Mouse (Mus musculus) neural tube, embryonic 15.5 days (tissue): Measurements from ENCODE around the gene Top1. TPM values are rescaled to one million over a fixed set of nuclear protein-coding genes. Genes with fewer than 3 reads are reported as not detected.

Source experiments
- ATAC-seq: fragments of 200-750 bp; cut with Nextera tagmentation; 2 replicates; pipeline ENCODE4 v1.8.0; 2017; ENCODE audit warnings: mild to moderate bottlenecking, moderate TSS enrichment, moderate library complexity; ENCODE audit not compliant: low FRiP score
- H3K27ac ChIP-seq: fragments of 300-500 bp; sonication (generic); replicated peaks from 2 replicates; pipeline ENCODE4 v1.5.1; 2015; ENCODE audit warnings: mild to moderate bottlenecking, inconsistent platforms
- H3K27me3 ChIP-seq: fragments of 300-500 bp; sonication (generic); replicated peaks from 2 replicates; pipeline ENCODE4 v1.6.1; 2015; ENCODE audit warnings: inconsistent platforms
- H3K36me3 ChIP-seq: fragments of 300-500 bp; sonication (generic); 2 replicates; pipeline ENCODE4 v1.6.1; 2015; ENCODE audit warnings: inconsistent platforms
- H3K4me1 ChIP-seq: fragments of 300-500 bp; sonication (generic); 2 replicates; pipeline ENCODE4 v1.6.1; 2015; ENCODE audit warnings: inconsistent platforms
- H3K4me2 ChIP-seq: fragments of 300-500 bp; sonication (generic); 2 replicates; pipeline ENCODE4 v1.6.1; 2015; ENCODE audit warnings: inconsistent platforms, mild to moderate bottlenecking, moderate library complexity
- H3K4me3 ChIP-seq: fragments of 300-500 bp; sonication (generic); replicated peaks from 2 replicates; pipeline ENCODE4 v1.5.1; 2015; ENCODE audit warnings: mild to moderate bottlenecking, inconsistent platforms
- H3K9ac ChIP-seq: fragments of 300-500 bp; sonication (generic); replicated peaks from 2 replicates; pipeline ENCODE4 v1.6.1; 2015; ENCODE audit warnings: mild to moderate bottlenecking, inconsistent platforms
- H3K9me3 ChIP-seq: fragments of 300-500 bp; sonication (generic); replicated peaks from 2 replicates; pipeline ENCODE4 v1.6.1; 2016; ENCODE audit warnings: inconsistent platforms
- WGBS: fragments of 180-500 bp; shearing (Covaris S2); methylation state at CpG from one replicate; pipeline ENCODE4 v1.1.7; 2015; ENCODE audit warnings: mixed read lengths; 5-methylcytosine and 5-hydroxymethylcytosine counted together
- polyA plus RNA-seq: library from polyadenylated mRNA; unstranded; fragments of >200 nt; fragmentation: Nextera tagmentation; extraction: Ambion mirVana; gene quantifications from 2 replicates; pipeline ENCODE4 v1.2.1, GENCODE M21; 2015

Top1 gene
- polyA plus RNA-seq, 1 experiment from 2014 or later, result 65.2 TPM

DNA sequence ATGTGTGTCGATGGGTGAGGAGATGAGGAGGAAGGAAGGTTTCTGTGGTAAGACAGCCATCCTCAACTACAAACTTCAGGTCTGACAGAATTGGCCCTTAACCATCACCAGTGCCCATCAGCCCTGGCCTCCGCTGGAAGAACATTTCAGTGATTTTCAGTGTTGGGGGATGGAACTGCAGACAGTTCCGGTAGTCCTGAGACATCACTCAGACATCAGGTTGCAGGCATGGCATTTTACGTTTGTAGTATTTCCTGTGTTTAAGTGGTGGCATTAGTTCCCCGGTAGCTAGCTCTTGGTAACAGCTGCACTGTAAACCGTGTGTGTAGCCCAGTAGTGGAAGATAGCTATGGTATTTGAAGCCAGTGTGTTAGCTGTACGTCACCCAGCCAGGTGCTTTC, 87.4 kb downstream of the Top1 start:
- H3K9ac ChIP-seq, result peak overlapping the region; percentile 100
- ATAC-seq, result no peak
- H3K4me3 ChIP-seq, result peak overlapping the region; percentile 84
- 55% methylated on average over 7 of the region's 7 CpGs for WGBS
- no peaks in the 10 kb centered on the region for H3K27me3 ChIP-seq
- H3K9me3 ChIP-seq, result no peaks in the 10 kb centered on the region
- peaks cover 18% of the 10 kb centered on the region for H3K36me3 ChIP-seq
- peak overlapping the region; percentile 94 for H3K4me2 ChIP-seq
- H3K27ac ChIP-seq, result no peak overlapping the region
- peaks cover 68% of the 10 kb centered on the region for H3K4me1 ChIP-seq

DNA sequence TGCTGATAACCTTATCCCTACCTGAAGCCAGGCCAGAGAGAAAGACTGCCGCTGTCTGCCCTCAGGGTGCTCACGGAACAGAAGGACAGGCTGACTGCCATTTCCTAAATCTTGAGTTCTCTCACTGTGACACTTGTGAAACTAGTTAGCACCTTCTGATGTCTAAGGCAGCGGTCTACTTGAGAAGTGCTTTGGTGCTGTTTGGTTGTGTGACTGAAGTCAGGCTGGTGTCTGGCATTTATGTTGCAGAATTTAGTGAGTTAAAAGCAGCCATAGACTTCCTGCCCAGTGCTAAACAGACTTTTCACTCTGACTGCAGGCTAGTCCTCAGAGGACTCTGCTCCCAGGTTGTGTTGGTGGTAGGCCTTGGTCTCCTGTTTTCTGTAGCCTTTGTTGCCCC, 88.6 kb downstream of the Top1 start:
- Histone ChIP-seq H3K4me2 (peak overlapping the region; percentile 94), H3K27me3 (no peaks in the 10 kb centered on the region), H3K9ac (peak overlapping the region; percentile 11; the same call in 1 of the 2 replicates), H3K4me1 (peaks cover 78% of the 10 kb centered on the region), H3K36me3 (peaks cover 18% of the 10 kb centered on the region), H3K4me3 (no peak overlapping the region; the same call in 1 of the 2 replicates), H3K27ac (no peak overlapping the region), H3K9me3 (no peaks in the 10 kb centered on the region)
- no peak for ATAC-seq
- WGBS, result 92% methylated on average over 3 of the region's 3 CpGs

DNA sequence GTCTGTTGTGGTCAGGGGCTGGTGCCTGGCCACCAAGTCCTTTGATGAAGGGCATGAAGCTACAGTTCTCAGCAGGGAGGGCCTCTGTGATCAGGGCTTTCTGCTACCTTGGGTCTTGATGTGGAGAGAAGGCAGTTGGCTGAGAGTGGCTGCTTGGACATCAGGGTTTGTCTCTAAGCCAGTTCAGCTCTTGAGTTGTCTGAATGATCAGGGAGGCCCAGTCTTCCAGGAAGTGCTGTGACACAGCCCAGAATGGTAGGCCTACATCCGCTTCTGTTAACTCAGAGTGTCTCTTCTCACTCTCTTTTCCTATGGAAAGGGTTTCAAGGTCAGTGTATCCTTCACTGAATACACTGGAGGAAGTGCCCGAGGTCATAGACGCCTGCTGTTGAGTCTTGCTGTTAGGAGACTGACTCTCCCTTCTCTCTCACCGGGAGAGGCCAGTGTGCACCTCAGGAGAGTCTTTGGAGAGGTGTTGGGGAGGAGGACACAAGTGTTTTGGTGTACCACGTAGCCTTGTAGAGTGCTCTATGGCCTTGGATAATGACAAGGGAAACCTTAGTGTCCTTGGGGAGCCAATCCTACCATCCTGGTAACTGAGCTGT, 90.1 kb downstream of the Top1 start:
- Histone ChIP-seq H3K36me3 (peaks cover 18% of the 10 kb centered on the region), H3K4me1 (peaks cover 80% of the 10 kb centered on the region), H3K9me3 (no peaks in the 10 kb centered on the region), H3K4me3 (no peak overlapping the region), H3K4me2 (no peak overlapping the region), H3K9ac (no peak overlapping the region), H3K27me3 (no peaks in the 10 kb centered on the region), H3K27ac (no peak overlapping the region)
- no peak for ATAC-seq
- 92% methylated on average over 5 of the region's 5 CpGs for WGBS

DNA sequence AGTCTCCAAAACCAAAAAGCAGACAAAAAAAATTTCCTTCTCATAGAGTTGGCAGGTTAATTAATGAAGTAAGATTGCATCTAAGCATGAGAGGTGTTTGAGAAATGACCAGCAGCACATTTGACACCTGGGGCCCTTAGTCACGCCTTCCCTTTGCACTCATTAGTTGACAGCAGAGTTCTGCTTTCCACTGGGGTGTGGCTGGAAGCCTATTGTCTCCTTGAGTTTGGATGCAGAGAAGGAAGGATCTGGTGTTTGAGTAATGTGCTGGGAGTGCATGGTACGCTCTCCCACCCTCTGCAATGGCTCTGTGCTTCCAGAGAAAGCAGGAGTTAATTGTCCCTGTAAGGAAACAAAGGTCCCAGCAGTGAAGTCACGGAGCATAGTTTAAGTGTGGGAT, 90.8 kb downstream of the Top1 start:
- Histone ChIP-seq H3K4me3 (no peak overlapping the region), H3K27me3 (no peaks in the 10 kb centered on the region), H3K27ac (no peak overlapping the region), H3K4me2 (no peak overlapping the region), H3K4me1 (peaks cover 85% of the 10 kb centered on the region), H3K9ac (no peak overlapping the region), H3K36me3 (peaks cover 18% of the 10 kb centered on the region), H3K9me3 (no peaks in the 10 kb centered on the region)
- 95% methylated on average over 3 of the region's 3 CpGs for WGBS
- ATAC-seq, result no peak

DNA sequence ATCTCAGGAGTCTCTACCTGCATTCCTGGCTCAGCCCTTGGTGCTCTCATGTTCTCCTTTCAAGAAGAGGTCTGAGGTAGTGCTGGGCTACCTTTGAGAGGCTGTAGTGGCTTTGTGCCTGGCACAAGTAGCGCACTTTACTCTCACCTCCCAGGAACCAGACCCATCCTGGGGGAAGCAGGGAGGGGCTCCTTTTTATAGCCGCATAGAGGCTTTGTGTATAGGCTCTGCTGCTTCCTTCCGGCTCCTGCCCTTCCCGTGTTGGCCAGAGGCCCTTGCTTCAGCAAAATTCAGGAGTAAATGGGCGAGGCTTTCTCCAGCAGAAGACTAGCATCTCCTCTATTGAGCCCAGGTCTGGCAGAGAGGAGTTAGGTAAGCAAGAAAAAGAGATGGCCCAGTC, 92.7 kb downstream of the Top1 start:
- Histone ChIP-seq H3K4me3 (no peak overlapping the region), H3K9me3 (no peaks in the 10 kb centered on the region), H3K27me3 (no peaks in the 10 kb centered on the region), H3K4me2 (no peak overlapping the region), H3K4me1 (peaks cover 89% of the 10 kb centered on the region), H3K36me3 (peaks cover 18% of the 10 kb centered on the region), H3K27ac (peak overlapping the region; percentile 60; the same call in 1 of the 2 replicates), H3K9ac (no peak overlapping the region)
- WGBS, result 49% methylated on average over 5 of the region's 5 CpGs
- no peak for ATAC-seq

DNA sequence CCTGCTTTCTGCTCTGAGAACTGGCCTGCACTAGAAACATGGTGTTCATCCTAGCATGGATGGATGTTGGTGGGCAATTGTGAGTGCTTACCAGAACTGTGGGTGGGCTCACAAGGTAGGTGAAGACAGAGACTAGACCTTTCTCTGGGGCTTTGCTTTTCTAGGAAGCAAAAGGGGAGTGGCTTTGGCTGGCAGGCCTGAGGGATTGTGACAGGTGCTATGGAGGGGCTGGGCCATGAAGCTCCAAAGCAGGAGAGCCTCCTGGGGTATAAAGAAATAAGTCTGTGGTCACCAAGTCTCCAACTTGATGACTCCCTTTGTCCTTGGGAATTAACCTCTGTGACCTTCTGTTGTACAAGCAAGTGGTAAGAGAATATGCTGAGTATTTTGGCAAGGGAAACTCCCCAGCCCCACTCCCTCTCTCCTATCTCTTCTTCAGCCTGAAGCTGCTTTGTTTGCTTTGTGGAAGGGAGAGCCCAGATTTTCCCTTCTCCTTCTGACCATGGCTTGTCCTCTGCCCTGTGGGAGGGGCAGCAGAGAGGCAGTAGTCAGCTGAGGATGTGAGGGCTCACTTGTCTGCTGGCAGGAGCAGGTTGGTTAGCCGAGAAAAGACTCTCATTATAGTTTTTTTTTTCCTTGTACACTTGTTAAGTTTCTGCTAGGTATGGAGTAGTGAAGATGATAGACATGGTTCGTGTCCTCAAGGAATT, 94.1 kb downstream of the Top1 start:
- no peak overlapping the region for H3K4me3 ChIP-seq
- 59% methylated on average over 2 of the region's 2 CpGs for WGBS
- no peaks in the 10 kb centered on the region for H3K9me3 ChIP-seq
- H3K4me1 ChIP-seq, result peaks cover 87% of the 10 kb centered on the region
- H3K27me3 ChIP-seq, result no peaks in the 10 kb centered on the region
- no peak overlapping the region for H3K27ac ChIP-seq
- H3K4me2 ChIP-seq, result no peak overlapping the region
- H3K36me3 ChIP-seq, result peaks cover 18% of the 10 kb centered on the region
- ATAC-seq, result no peak
- H3K9ac ChIP-seq, result no peak overlapping the region

DNA sequence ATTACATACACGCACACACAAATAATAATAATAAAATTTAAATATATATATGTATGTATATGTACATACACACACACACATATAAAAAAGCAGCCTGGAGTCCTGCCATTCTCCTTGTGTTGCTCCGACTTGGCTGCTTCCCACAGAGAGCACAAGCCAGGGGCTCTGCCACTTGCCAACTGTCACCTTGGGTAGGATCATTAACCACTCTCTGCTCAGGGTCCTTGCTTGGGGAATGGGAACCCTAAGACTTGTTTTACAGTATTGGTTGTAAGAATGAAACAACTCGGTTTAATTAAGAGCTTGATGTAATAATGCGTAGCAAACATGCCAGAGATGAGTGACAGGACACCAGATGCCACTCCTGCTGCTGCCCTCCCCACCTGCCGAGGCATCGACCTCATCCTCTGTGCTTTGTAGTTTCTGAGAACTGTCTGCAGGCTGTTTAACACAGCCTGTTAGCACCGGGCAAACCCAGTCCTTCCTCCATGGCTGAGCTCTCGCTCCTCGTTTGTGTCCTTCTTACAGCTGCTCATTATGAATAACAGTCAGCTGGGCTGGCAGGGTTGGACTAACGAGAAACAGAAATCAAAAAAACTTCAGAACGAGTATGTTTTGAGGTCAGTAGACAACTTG, 95.0 kb downstream of the Top1 start:
- Histone ChIP-seq H3K9ac (no peak overlapping the region), H3K4me1 (peaks cover 87% of the 10 kb centered on the region), H3K36me3 (peaks cover 16% of the 10 kb centered on the region), H3K27me3 (no peaks in the 10 kb centered on the region), H3K4me3 (no peak overlapping the region), H3K4me2 (no peak overlapping the region), H3K27ac (0 out of 2 replicates have a peak overlapping the region, but pooled peaks have one; percentile 19), H3K9me3 (no peaks in the 10 kb centered on the region)
- ATAC-seq, result no peak
- whole genome bisulfite sequencing, result 55% methylated on average over 11 of the region's 11 CpGs

DNA sequence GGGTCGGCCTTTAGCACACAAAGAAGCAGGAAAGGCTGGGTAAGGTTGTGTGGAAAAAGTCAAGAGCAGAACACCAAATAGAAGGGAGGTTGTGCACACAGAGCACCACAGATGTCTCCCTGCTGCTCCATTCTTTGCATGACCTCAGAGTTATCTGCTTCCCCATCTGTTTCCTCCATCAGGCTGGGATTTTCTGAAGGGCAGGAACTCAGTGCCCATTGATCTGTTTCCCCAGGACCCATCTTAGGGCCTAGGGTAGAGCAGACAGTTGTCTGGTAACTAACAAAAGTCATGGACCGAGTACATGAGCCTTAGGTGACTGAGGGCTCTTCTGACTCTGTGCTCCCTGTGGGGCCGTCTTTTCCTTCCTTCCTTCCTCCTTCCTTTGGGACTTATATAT, 95.9 kb downstream of the Top1 start:
- WGBS, result 77% methylated on average over 3 of the region's 3 CpGs
- no peak overlapping the region for H3K4me2 ChIP-seq
- H3K9ac ChIP-seq, result no peak overlapping the region
- H3K27me3 ChIP-seq, result no peaks in the 10 kb centered on the region
- peaks cover 83% of the 10 kb centered on the region for H3K4me1 ChIP-seq
- H3K27ac ChIP-seq, result peak overlapping the region; percentile 19; the same call in 1 of the 2 replicates
- no peak for ATAC-seq
- no peaks in the 10 kb centered on the region for H3K9me3 ChIP-seq
- H3K36me3 ChIP-seq, result peaks cover 14% of the 10 kb centered on the region
- H3K4me3 ChIP-seq, result no peak overlapping the region

DNA sequence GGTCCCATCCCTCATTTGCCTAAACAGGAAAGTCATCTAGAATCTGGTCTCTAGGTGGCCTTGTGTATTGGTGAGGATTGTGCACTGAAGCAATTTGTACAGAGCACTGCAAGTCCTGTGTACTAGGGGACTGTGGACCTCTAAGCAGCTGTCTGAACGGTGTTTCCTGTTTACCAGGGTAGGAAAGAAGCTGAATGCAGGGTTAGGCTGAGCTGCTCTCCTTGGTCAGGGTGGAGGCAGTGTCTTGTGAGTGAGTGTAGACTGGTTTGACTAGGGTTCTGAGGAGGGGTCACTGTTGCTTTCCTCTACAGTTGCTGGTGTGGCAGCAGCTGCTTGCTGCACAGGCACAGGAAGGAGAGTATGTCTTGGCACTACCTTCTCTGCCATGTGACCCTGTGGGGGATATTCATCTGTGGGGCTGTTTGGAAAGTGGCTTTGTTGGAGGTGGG, 96.5 kb downstream of the Top1 start:
- Histone ChIP-seq H3K9ac (no peak overlapping the region), H3K27me3 (no peaks in the 10 kb centered on the region), H3K9me3 (no peaks in the 10 kb centered on the region), H3K27ac (0 out of 2 replicates have a peak overlapping the region, but pooled peaks have one; percentile 30), H3K36me3 (peaks cover 14% of the 10 kb centered on the region), H3K4me1 (peaks cover 79% of the 10 kb centered on the region), H3K4me2 (no peak overlapping the region), H3K4me3 (no peak overlapping the region)
- WGBS, result 71% methylated on average over 1 of the region's 1 CpGs
- ATAC-seq, result no peak

DNA sequence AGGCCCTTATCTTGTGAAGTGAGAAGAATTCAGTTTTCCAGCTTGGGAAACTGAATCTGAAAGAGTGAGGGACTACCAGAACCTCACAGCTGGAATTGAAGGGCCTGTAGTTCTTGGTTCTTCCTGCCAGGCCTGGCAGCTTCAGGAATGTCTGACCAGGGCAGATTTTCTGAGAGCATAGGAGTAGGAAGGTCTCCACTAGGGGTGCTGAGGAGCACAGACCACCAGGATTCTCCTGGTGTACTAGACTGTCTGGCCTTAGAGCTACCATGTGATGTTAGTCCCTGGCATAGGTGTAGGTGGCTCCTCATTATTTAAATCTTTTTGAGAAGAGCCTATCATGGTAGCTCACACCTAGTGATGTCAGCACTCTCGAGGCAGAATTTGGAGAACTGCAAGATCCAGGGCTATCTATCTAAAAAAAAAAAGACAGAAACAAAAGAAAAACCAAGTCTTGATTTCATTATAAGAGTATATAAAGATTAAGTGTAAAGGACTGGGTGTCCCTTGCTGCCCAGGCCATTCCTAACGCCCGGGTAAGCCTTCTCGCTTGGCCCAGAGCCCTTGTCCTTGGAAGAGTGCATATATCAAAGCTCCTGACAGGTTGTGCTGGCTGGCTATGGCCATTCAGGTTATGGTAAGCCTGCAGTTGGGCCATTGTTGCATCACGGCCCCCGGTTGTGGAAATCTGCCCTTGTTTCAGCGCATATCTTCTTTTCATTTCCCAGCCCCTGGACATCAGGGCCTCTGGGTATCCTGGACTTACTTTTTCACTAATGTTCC, 98.5 kb downstream of the Top1 start:
- Histone ChIP-seq H3K27me3 (no peaks in the 10 kb centered on the region), H3K9me3 (no peaks in the 10 kb centered on the region), H3K9ac (no peak overlapping the region), H3K4me2 (no peak overlapping the region), H3K4me3 (no peak overlapping the region), H3K36me3 (peaks cover 33% of the 10 kb centered on the region), H3K27ac (peak overlapping the region; percentile 23; the same call in 1 of the 2 replicates), H3K4me1 (peaks cover 60% of the 10 kb centered on the region)
- 68% methylated on average over 7 of the region's 7 CpGs for WGBS
- no peak for ATAC-seq

DNA sequence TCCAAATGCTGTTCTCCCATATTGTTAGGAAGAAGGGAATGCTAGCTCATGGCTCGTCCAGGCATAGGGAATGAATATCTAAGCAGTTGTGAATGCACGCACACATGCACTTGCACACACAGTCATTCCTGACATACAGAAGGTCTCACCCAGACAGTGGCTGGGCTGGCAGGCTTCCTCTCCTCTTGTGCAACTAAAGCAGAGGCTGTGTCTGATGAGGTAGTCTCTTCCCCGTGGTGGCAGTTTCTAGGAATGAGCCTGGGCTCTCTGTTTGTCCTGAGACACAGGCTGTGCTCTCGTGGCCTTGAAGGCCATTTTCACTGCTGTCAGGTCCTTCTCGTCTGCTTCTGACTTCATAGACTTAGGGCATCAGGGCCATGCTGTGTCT, 99.1 kb downstream of the Top1 start:
- no peak overlapping the region for H3K9ac ChIP-seq
- no peak overlapping the region for H3K4me3 ChIP-seq
- H3K36me3 ChIP-seq, result peaks cover 39% of the 10 kb centered on the region
- H3K4me1 ChIP-seq, result peaks cover 55% of the 10 kb centered on the region
- no peak overlapping the region for H3K4me2 ChIP-seq
- no peaks in the 10 kb centered on the region for H3K27me3 ChIP-seq
- H3K9me3 ChIP-seq, result no peaks in the 10 kb centered on the region
- 88% methylated on average over 5 of the region's 5 CpGs for WGBS
- ATAC-seq, result no peak
- peak overlapping the region; percentile 23; the same call in 1 of the 2 replicates for H3K27ac ChIP-seq
